Mouse (Mus musculus): ENCODE data around the gene Rpl27. TPM values are rescaled to one million over a fixed set of nuclear protein-coding genes. Genes with fewer than 3 reads are reported as not detected.
"Not testable (repeated sequence)": the region's sequence is repeated elsewhere in the genome, so short reads cannot be mapped to it uniquely, and the experiment has no call there.

Rpl27 gene
- total RNA-seq, 2 experiments from 2014 or later = 32.6 to 46.9 TPM

GRCm38 (mm10) chr11:101465869-101466551, 23.9 kb downstream of the Rpl27 start, which contains the start of gene Vat1:
Gene Vat1 (minus strand): TSS chr11:101466230.
- peak; percentile 50 to 64 for DNase-seq (ENCODE audit: low spot score in 2 of 2)
- intact Hi-C loops (cut with DNase I) = loop anchor here (2.0 kb wide), 1 partner anchor 87 kb away; the partner anchor contains the start of gene Nbr1

GRCm38 (mm10) chr11:101466552-101466950, 24.5 kb downstream of the Rpl27 start:
- intact Hi-C loops (cut with DNase I) = loop anchor here (2.0 kb wide), 1 partner anchor 86 kb away; the partner anchor contains the start of gene Nbr1
- DNase-seq (ENCODE audit: low spot score in 2 of 2) = not testable (repeated sequence)

GRCm38 (mm10) chr11:101467477-101468262, 25.6 kb downstream of the Rpl27 start:
- intact Hi-C loops (cut with DNase I) = loop anchor here (2.0 kb wide), 2 partner anchors 51 to 85 kb away; partner anchors contain the start of gene Nbr1
- DNase-seq (ENCODE audit: low spot score in 2 of 2) = peak; percentile 47 to 55

GRCm38 (mm10) chr11:101468263-101468688, 26.2 kb downstream of the Rpl27 start:
- peak in 1 of 2 experiments; percentile 25 for DNase-seq (ENCODE audit: low spot score in 2 of 2)

GRCm38 (mm10) chr11:101468731-101469130, 26.6 kb downstream of the Rpl27 start:
- DNase-seq (ENCODE audit: low spot score in 2 of 2) = no peak
- intact Hi-C loops (cut with DNase I) = loop anchor here (2.0 kb wide), 1 partner anchor 50 kb away; no protein-coding TSS in a partner anchor

More at GRCm38 (mm10) chr11:101468263-101468688, 26.2 kb downstream of the Rpl27 start:
- intact Hi-C loops (cut with DNase I) = loop anchor here (2.0 kb wide), 1 partner anchor 51 kb away; no protein-coding TSS in a partner anchor

GRCm38 (mm10) chr11:101469155-101469554, 27.1 kb downstream of the Rpl27 start:
- no peak for DNase-seq (ENCODE audit: low spot score in 2 of 2)
- intact Hi-C loops (cut with DNase I) = loop anchor here (2.0 kb wide), 1 partner anchor 50 kb away; no protein-coding TSS in a partner anchor

GRCm38 (mm10) chr11:101470206-101470605, 28.1 kb downstream of the Rpl27 start:
- no peak for DNase-seq (ENCODE audit: low spot score in 2 of 2)
- intact Hi-C loops (cut with DNase I) = no loop called here

GRCm38 (mm10) chr11:101471926-101472325, 29.8 kb downstream of the Rpl27 start:
- DNase-seq (ENCODE audit: low spot score in 2 of 2) = no peak
- intact Hi-C loops (cut with DNase I) = no loop called here

GRCm38 (mm10) chr11:101472336-101472735, 30.2 kb downstream of the Rpl27 start:
- DNase-seq (ENCODE audit: low spot score in 2 of 2) = peak in 1 of 2 experiments; percentile 21
- intact Hi-C loops (cut with DNase I) = no loop called here

- DNase-seq (ENCODE audit: low spot score in 2 of 2); intact Hi-C loops (cut with DNase I): not testable (repeated sequence)
Observed at GRCm38 (mm10) chr11:101473686-101474085, 31.6 kb downstream of the Rpl27 start.

GRCm38 (mm10) chr11:101474298-101474697, 32.2 kb downstream of the Rpl27 start:
- intact Hi-C loops (cut with DNase I) = no loop called here
- no peak for DNase-seq (ENCODE audit: low spot score in 2 of 2)

GRCm38 (mm10) chr11:101476361-101476760, 34.3 kb downstream of the Rpl27 start:
- DNase-seq (ENCODE audit: low spot score in 2 of 2); intact Hi-C loops (cut with DNase I): not testable (repeated sequence)

GRCm38 (mm10) chr11:101477194-101477551, 35.1 kb downstream of the Rpl27 start:
- intact Hi-C loops (cut with DNase I) = no loop called here
- DNase-seq (ENCODE audit: low spot score in 2 of 2) = no peak

GRCm38 (mm10) chr11:101477552-101478211, 35.6 kb downstream of the Rpl27 start:
- DNase-seq (ENCODE audit: low spot score in 2 of 2) = no peak
- intact Hi-C loops (cut with DNase I) = no loop called here

GRCm38 (mm10) chr11:101479171-101479635, 37.1 kb downstream of the Rpl27 start:
- intact Hi-C loops (cut with DNase I) = no loop called here
- DNase-seq (ENCODE audit: low spot score in 2 of 2) = no peak

- no peak for DNase-seq (ENCODE audit: low spot score in 2 of 2)
- intact Hi-C loops (cut with DNase I) = no loop called here
Observed at GRCm38 (mm10) chr11:101480912-101481311, 38.8 kb downstream of the Rpl27 start.

- intact Hi-C loops (cut with DNase I) = no loop called here
- DNase-seq (ENCODE audit: low spot score in 2 of 2) = no peak
Observed at GRCm38 (mm10) chr11:101483804-101484203, 41.7 kb downstream of the Rpl27 start.

- DNase-seq (ENCODE audit: low spot score in 2 of 2) = no peak
- intact Hi-C loops (cut with DNase I) = no loop called here
Observed at GRCm38 (mm10) chr11:101484245-101484644, 42.1 kb downstream of the Rpl27 start.

- intact Hi-C loops (cut with DNase I) = no loop called here
- no peak for DNase-seq (ENCODE audit: low spot score in 2 of 2)
Observed at GRCm38 (mm10) chr11:101484814-101485213, 42.7 kb downstream of the Rpl27 start.

Data from left cerebral cortex, postnatal 36 days (tissue).